Mouse (Mus musculus) G1E-ER4 (cell line): ENCODE results near the gene Etnk1. TPM values are rescaled to one million over a fixed set of nuclear protein-coding genes. Genes with fewer than 3 reads are reported as not detected.

ENCODE experiments used
- GATA1 ChIP-seq: IDR thresholded peaks from one replicate; pipeline ENCODE4 v1.8.0; 2012; ENCODE audit warnings: low read length, inconsistent platforms
- polyA plus RNA-seq: library from polyadenylated mRNA; stranded (reverse); fragments of >175 nt; gene quantifications from 2 replicates; pipeline ENCODE4 v1.2.3, GENCODE M21; 2012

Etnk1 gene
- polyA plus RNA-seq, 1 experiment: 62.3 TPM

DNA sequence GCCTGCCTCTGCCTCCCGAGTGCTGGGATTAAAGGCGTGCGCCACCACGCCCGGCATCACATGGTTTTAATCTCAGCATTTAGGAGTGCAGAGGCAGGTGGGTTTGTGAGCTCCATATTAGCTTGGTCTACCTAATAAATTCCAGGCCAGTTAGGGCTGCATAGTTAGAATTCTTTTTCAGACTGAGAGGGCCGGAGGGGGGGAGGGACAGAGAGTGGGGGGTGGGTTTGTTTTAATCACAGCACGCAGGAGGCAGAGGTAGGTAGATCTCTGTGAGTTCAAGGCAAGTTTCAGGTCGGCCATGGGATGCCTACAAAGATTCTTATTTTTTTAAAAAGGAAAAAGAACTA lies 2.1 kb upstream of the Etnk1 start:
- TF ChIP-seq GATA1: no peak

DNA sequence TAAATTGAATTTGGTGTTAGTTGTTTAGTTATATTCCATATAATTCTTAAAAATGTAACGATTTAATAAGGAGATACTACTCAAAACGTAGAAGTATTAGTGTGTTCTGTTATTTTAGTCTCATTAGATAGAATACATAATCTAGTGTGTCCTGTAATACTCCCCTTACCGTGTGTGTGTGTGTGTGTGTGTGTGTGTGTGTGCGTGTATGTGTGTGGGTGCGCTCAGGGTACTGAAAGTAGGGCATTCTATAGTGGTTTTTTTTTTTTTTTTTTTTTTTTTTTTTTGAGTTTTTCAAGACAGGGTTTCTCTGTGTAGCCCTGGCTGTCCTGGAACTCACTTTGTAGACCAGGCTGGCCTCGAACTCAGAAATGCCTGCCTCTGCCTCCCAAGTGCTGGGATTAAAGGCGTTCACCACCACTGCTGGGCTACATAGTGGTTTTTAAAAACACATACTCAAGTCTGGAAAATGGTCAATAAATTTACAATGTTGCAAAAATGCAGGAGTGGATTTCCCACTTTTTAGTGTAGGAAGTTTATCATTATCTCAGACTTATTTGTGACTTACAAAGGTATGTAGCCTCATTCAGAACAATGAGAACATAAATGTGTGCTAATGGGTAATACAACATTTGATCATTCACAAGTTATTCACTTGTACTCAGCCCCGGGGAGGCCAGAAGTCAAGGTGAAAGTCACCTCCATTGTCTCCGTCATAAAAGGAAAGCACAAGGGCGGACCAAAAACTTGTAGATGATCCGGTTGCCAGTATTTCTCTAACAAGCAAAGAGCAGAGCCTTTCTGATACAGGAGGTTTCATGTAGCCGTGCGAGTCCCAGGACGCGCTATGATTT lies 1.4 kb upstream of the Etnk1 start:
- no peak for TF ChIP-seq GATA1

DNA sequence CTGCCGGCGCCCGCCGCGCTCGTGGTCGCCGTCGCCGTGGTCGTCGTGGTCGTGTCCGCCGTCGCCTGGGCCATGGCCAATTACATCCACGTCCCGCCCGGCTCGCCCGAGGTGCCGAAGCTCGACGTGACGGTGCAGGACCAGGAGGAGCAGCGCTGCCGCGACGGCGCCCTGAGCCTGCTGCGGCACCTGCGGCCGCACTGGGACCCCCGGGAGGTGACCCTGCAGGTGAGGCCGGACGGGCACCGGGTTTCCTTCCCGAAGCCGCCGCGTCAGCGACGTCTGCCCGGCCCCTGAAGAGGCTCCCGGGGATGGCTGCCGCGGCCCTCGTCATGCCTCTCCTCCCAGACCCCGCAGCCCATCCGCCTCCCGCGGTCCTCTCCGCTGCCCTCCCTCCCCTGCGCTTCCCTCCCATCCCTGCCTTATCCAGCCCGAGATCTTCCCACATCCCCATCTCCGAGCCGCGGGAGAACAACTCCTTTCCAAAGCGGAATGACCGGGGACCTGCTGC lies 443 bp downstream of the Etnk1 start:
- no peak for TF ChIP-seq GATA1

DNA sequence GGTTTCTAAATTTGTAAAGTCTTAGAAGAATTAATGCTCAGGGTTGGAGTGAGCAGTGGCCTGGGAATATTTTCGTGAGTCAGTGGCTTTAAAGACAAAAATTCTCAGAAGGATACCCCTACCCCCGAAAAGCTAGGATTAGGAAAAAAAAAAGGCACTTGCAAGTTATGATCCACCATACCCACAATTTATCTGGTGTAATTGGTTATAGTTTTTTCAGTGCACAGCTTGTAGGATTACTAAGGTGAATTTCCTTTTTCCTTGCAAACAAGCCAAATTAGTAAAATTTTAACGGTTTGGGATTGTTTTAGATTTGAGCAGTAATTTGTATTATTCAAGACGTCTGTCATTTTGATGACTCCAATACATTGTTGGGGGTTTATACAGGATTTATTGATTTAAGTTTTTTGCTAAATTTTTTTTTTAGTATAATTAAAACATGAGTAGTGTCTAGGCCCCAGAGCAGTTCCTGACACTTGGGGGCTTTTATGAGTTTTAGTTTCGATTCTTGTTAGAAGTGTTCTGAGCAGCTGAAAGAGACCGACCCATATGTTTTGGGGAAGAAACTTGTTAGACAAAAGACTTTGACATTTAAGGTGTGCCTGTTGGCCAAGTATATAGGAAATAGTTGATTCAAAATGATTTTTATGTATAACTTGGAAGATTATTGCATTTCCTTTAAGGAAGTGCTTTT lies 1.1 kb downstream of the Etnk1 start:
- TF ChIP-seq GATA1: no peak

DNA sequence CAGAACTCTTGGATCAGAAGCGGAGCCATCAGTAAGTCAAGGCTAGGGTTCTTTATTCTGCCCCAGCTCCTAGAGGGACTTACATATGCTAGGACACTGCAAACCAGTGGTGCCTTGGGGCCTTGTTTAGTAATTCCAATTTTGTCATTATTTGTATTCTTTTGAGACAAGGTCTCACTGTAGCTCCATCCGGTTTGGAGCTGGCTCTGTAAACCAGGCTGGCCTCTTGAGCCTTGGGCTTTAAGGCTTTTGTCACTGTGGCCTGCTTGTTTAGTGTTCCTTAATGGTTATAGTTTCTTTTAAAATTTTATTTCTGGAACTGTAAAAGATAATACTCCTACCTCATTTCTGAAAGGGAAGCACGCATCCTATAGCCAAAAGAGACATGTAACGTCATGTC lies 2.4 kb downstream of the Etnk1 start:
- TF ChIP-seq GATA1: no peak

DNA sequence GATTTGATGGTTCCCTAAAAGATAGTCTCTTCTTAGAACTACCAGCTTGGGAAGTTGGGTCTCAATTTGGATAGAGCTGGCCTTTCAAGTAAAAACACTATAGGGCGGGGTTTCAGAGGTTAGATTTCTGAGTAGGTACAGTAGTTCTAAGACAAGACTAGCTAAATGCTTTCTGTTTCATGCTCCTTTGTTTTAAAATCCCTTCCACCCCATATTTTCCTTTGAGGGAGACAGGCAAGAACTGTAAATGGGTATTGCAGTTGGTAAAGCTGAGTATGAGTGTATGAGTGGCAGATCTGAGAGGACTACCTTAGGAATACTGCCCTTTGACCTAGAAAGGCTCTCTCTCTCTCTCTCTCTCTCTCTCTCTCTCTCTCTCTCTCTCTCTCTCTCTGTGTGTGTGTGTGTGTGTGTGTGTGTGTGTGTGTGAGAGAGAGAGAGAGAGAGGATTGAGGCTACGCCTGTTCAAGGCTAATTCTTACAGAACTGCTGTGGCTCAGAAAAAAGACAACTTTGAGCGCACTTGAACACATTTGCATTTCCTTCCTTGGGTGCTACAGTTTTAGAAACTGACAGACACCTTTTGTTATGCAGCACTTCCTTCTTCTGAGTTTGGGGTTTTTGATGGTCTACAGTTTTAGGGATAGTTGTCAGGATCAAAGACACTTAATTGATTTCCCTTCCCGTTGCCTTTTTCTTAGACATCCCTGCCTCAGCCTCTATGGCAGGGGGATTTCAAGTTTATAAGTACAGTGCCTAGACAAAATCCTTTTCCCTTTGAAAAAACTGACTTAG lies 3.3 kb downstream of the Etnk1 start:
- no peak for TF ChIP-seq GATA1

DNA sequence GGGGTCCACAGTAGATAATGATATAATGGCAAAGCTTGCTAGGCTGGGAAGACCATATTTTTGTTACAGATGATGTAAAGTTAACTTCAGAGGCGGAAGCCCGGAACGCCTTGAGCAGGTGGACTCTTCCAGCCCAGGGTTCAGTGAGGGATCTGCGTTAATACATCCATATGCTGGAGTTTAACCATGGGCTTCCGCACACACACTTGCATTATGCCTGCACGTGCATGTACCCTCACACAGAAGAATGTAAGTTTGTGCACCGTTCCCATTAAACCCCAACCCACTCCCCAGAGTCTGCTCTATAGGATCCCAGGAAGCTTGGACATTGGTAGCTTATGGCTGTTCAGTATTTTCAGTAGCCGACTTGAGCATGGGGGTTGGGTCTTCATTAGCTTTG lies 4.0 kb downstream of the Etnk1 start:
- TF ChIP-seq GATA1: no peak

DNA sequence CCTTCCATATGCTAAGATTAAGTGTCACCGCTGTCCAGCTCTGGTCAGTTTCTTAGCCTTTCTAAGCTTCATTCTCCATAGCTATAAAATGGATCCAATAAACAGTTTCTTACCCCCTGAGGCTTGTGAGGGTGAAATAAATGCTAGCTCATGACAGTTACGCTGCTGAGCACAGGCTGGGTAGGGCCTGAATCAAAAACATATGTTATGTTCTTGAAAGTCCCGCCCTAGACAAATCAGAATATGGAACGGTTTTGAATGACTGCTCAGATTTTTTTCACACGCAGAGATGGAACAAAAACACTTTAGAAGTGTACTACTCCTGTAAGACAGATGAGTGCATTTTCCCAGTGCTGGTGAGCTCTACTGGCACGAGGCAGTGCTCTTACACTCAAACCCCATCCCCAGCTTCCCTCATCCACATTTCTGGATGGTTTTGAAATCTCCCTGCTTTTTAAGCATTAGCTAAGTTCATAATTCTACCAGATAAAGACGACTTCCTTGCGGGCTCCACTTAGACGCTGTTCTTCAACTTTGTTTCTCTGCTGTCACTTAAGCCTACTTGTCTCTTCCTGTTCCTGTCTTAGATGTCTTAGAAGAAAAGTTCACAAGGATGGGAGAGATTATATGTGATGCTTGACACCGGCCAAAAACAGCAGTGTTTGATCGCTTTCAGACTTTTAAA lies 4.9 kb downstream of the Etnk1 start:
- TF ChIP-seq GATA1: no peak

DNA sequence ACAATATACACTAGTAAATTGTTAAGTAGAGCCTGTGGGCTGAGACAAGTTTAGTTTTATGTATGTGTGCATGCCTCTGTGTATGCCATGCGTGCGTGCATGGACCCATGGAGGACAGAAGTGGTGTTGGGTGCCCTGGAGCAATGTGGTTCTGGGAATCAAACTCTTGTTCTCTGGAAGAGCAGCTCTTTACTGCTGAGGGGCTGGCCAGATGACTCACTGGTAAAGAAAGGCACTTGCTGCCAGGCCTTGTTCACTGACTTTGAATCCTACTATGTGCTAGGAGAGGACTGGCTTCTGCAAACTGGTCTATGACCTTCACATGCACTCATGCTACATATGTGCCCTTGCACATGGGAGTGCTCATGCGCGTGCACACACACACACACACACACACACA lies 7.2 kb downstream of the Etnk1 start:
- TF ChIP-seq GATA1: no peak

DNA sequence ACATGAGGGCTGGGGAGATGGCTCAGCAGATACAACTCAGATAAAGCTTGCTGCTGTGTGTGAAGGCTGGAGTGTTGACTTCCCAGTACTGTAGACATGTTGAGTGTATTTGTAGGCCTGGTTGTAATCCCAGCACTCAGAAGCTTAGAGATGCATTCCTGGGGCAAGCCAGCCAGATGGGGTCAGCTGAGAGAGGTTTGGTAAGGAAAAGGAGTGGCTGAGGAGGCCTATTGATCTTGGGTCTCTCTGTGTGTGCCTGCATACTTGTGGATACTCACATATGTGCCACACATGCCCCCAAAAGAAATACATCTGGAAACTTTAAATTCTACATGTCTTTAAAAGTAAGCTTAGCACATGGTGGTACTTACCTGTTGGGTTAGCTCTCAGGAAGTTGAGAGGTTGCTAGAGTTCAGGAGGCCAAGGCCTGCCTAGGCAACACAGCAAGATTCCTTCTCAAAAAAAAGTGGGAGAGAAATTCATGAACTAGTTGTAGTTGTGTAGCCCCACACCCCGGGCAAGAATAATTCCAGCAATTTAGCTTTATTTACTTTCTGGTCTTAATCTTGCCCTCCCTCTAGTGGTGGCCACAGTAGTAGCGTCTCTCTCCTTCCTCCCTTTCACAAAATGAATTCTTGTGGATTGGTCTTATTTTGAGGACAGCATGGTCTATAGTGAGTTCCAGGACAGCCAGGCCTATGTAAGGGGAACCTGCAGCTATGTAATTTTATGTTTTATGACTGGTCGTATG lies 8.1 kb downstream of the Etnk1 start:
- TF ChIP-seq GATA1: no peak

DNA sequence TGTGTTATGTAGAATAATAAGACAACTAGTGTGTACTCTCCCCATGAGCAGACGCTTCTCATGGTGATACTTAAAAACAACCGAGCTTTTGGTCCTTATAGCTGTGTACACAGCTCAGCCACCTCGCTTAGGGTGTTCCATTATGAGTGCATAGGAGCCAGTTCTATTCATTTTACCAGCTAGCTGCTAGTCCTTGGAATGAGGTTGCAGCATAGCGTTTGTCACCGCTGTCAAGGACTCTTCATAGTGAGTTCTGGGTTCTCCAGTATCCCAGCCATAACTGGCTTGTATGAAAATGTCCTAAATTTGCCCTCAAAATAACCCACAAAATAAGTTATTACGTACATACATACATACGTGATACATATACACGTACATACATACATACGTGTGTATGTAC lies 9.1 kb downstream of the Etnk1 start:
- no peak for TF ChIP-seq GATA1

DNA sequence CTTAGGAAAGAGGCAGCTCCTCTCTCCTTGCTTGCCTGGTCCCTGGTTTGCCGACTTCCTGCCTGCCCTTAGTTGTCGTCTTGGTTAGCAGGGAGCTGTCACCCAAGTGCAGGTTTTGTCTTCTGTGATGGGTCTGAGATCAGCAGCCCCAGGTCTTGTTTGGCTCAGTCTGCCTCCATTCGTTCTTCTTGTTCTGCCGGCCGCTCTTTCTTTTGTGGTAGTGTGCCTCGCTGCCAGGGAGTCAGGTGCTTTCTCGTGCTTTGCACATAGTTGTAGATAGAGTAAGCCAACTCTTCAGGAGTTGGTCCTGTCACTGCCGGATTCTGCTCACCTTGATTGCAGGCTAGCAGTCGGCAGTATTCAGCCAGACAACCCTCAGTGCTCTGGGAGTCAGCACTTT lies 9.6 kb downstream of the Etnk1 start:
- no peak for TF ChIP-seq GATA1

DNA sequence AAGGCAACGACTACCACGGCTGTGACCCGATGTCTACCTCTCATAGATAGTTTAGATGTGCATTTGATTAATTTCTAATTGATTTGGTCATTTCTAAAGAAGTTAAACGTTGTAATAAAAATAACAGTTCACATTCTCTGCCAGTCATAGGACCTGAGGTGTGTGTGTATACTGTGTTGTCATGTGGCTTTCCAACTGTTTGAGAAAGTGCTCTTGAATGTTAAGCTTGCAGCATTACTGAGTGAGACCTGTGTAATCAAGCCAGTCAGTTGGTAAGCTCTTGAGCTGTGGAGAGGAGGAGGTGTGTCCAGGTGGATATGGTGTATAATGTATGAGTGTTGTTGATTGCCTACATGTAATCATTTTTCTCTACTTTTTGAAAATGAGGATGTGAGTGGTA lies 12.2 kb downstream of the Etnk1 start:
- TF ChIP-seq GATA1: no peak

DNA sequence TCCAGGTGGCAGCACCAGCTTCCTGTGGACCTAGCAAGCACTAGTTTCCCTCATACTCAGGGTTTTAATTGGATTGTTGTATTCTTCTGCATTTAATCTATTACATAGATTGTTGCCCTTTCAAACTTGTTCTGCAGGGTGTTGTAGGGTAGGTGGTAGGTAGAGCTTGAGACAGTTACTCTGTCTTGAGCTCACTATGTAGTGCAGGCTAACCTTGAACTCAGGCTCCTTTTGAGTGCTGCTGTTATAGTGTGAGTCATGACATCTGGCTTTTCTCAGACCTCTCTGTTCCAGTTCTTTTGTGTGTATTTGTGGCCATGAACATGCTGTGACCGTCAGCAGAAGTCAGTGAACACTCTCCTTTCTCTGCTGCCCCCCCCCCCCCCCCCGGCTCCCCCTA lies 12.7 kb downstream of the Etnk1 start:
- no peak for TF ChIP-seq GATA1

DNA sequence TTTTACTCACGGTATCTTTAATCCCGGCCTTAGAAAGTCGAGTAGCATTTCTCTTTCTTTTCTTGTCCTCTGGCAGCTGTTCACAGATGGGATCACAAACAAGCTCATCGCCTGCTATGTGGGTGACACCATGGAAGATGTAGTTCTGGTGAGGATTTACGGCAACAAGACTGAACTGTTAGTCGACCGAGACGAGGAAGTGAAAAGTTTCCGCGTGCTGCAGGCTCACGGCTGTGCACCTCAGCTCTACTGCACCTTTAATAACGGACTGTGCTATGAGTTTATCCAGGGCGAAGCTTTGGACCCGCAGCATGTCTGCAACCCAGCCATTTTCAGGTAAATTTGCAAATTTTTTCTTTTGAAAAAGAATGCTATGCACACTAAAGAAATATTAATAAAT lies 13.5 kb downstream of the Etnk1 start:
- no peak for TF ChIP-seq GATA1
